Mouse (Mus musculus) MEL (cell line): ENCODE results near the gene Ddx6. TPM values are rescaled to one million over a fixed set of nuclear protein-coding genes. Genes with fewer than 3 reads are reported as not detected.

Experiments used
- DNase-seq: peaks from one replicate; pipeline ENCODE4 v3.0.0; 2011; ENCODE audit warnings: low read depth, low spot score
- H3K27ac ChIP-seq: 2 replicates; pipeline ENCODE4 v1.5.1; 2012; ENCODE audit warnings: low read depth, mild to moderate bottlenecking, control low read depth, low read length, moderate library complexity; ENCODE audit not compliant: control insufficient read depth
- H3K27me3 ChIP-seq, 2 experiments: fragments of 150-350 bp in 1 of 2; sonication (generic) in 1 of 2; 2 replicates each; pipeline ENCODE4 v1.6.1; 2012; ENCODE audit warnings: low read length in 2 of 2, mild to moderate bottlenecking in 2 of 2, improper control_type of control experiment in 1 of 2, moderate library complexity in 1 of 2; ENCODE audit not compliant: insufficient read depth in 2 of 2, control insufficient read depth in 1 of 2
- H3K36me3 ChIP-seq, 2 experiments: 2 replicates each; pipeline ENCODE4 v1.6.1; 2012 to 2014; ENCODE audit warnings: low read length in 2 of 2, improper control_type of control experiment in 1 of 2, inconsistent platforms in 1 of 2, mild to moderate bottlenecking in 1 of 2; ENCODE audit not compliant: insufficient read depth in 2 of 2, control insufficient read depth in 1 of 2
- H3K4me1 ChIP-seq, 2 experiments: fragments of 150-350 bp in 1 of 2; sonication (generic) in 1 of 2; 2 replicates each; pipeline ENCODE4 v1.6.1; 2012; ENCODE audit warnings: low read length in 2 of 2, improper control_type of control experiment in 1 of 2, mild to moderate bottlenecking in 1 of 2; ENCODE audit not compliant: insufficient read depth in 2 of 2, control insufficient read depth in 1 of 2
- H3K4me3 ChIP-seq, 2 experiments: fragments of 150-350 bp in 1 of 2; sonication (generic) in 1 of 2; 2 replicates each; pipeline ENCODE4 v1.5.1; 2012; ENCODE audit warnings: low read depth in 2 of 2, low read length in 2 of 2, mild to moderate bottlenecking in 2 of 2, moderate library complexity in 2 of 2, control low read depth in 1 of 2, improper control_type of control experiment in 1 of 2; ENCODE audit not compliant: control insufficient read depth in 1 of 2, insufficient read depth in 1 of 2
- H3K79me2 ChIP-seq: 2 replicates; pipeline ENCODE4 v1.6.1; 2012; ENCODE audit warnings: mild to moderate bottlenecking, low read length, moderate library complexity; ENCODE audit not compliant: control insufficient read depth, poor library complexity, insufficient read depth
- H3K9ac ChIP-seq: 2 replicates; pipeline ENCODE4 v1.6.1; 2012; ENCODE audit warnings: low read depth, mild to moderate bottlenecking, control low read depth, low read length, moderate library complexity; ENCODE audit not compliant: control insufficient read depth, poor library complexity, severe bottlenecking
- H3K9me3 ChIP-seq: fragments of 150-350 bp; sonication (generic); replicated peaks from 2 replicates; pipeline ENCODE4 v1.6.1; 2012; ENCODE audit warnings: mild to moderate bottlenecking, low read length, improper control_type of control experiment, moderate library complexity; ENCODE audit not compliant: insufficient read depth
- CHD2 ChIP-seq: IDR thresholded peaks from 2 replicates; pipeline ENCODE4 v1.6.1; 2011; ENCODE audit warnings: low read length, improper control_type of control experiment
- CTCF ChIP-seq, 3 experiments: IDR thresholded peaks in 2 of 3; conservative IDR thresholded peaks in 1 of 3; 2 replicates each; pipeline ENCODE4 v1.5.1; 2011 to 2012; ENCODE audit warnings: low read length in 3 of 3, low read depth in 2 of 3, mild to moderate bottlenecking in 2 of 3, improper control_type of control experiment in 1 of 3, inconsistent platforms in 1 of 3, mixed read lengths in 1 of 3, moderate library complexity in 1 of 3; ENCODE audit not compliant: control insufficient read depth in 1 of 3, insufficient read depth in 1 of 3, poor library complexity in 1 of 3, severe bottlenecking in 1 of 3
- E2F4 ChIP-seq: IDR thresholded peaks from 2 replicates; pipeline ENCODE4 v1.6.1; 2011; ENCODE audit warnings: low read depth, low read length, improper control_type of control experiment, borderline replicate concordance
- ELF1 ChIP-seq: IDR thresholded peaks from 2 replicates; pipeline ENCODE4 v1.6.1; 2014; ENCODE audit warnings: low read depth, mild to moderate bottlenecking, inconsistent platforms, low read length, improper control_type of control experiment, moderate library complexity
- ETS1 ChIP-seq: IDR thresholded peaks from 2 replicates; pipeline ENCODE4 v1.6.1; 2012; ENCODE audit warnings: low read depth, mild to moderate bottlenecking, inconsistent platforms, low read length, improper control_type of control experiment, moderate library complexity
- GABPA ChIP-seq: IDR thresholded peaks from 2 replicates; pipeline ENCODE4 v1.6.1; 2012; ENCODE audit warnings: low read depth, mild to moderate bottlenecking, inconsistent platforms, low read length, improper control_type of control experiment, moderate library complexity
- HCFC1 ChIP-seq: IDR thresholded peaks from 2 replicates; pipeline ENCODE4 v1.6.1; 2012; ENCODE audit warnings: low read depth, mild to moderate bottlenecking, inconsistent platforms, low read length, improper control_type of control experiment, moderate library complexity
- KAT2A ChIP-seq: conservative IDR thresholded peaks from 2 replicates; pipeline ENCODE4 v1.6.1; 2012; ENCODE audit warnings: low read depth, low read length, improper control_type of control experiment, inconsistent platforms
- MAX ChIP-seq: IDR thresholded peaks from 2 replicates; pipeline ENCODE4 v1.6.1; 2011; ENCODE audit warnings: low read length, improper control_type of control experiment
- MAZ ChIP-seq: IDR thresholded peaks from 2 replicates; pipeline ENCODE4 v1.6.1; 2012; ENCODE audit warnings: low read depth, mild to moderate bottlenecking, inconsistent platforms, low read length, improper control_type of control experiment
- MEF2A ChIP-seq: IDR thresholded peaks from 2 replicates; pipeline ENCODE4 v1.6.1; 2014; ENCODE audit warnings: low read depth, mild to moderate bottlenecking, inconsistent platforms, low read length, improper control_type of control experiment; ENCODE audit not compliant: poor library complexity, insufficient replicate concordance, severe bottlenecking; ENCODE audit errors: extremely low read depth
- MXI1 ChIP-seq: IDR thresholded peaks from 2 replicates; pipeline ENCODE4 v1.6.1; 2011; ENCODE audit warnings: mild to moderate bottlenecking, low read depth, low read length, improper control_type of control experiment
- MYC ChIP-seq: IDR thresholded peaks from 2 replicates; pipeline ENCODE4 v1.6.1; 2011; ENCODE audit warnings: low read depth, mild to moderate bottlenecking, low read length, improper control_type of control experiment, moderate library complexity
- NELFE ChIP-seq: IDR thresholded peaks from 2 replicates; pipeline ENCODE4 v1.6.1; 2011; ENCODE audit warnings: low read depth, low read length, improper control_type of control experiment
- NRF1 ChIP-seq: IDR thresholded peaks from 2 replicates; pipeline ENCODE4 v1.6.1; 2014; ENCODE audit warnings: low read depth, mild to moderate bottlenecking, inconsistent platforms, low read length, improper control_type of control experiment, moderate library complexity; ENCODE audit not compliant: poor library complexity, insufficient read depth, severe bottlenecking
- POLR2AphosphoS5 ChIP-seq: IDR thresholded peaks from 2 replicates; pipeline ENCODE4 v1.6.1; 2012; ENCODE audit warnings: low read depth, borderline replicate concordance, mild to moderate bottlenecking, inconsistent platforms, low read length, moderate library complexity, mixed read lengths
- RAD21 ChIP-seq: IDR thresholded peaks from 2 replicates; pipeline ENCODE4 v1.6.1; 2011; ENCODE audit warnings: mild to moderate bottlenecking, low read depth, low read length, improper control_type of control experiment
- TAL1 ChIP-seq: IDR thresholded peaks from 2 replicates; pipeline ENCODE4 v1.6.1; 2012; ENCODE audit warnings: mild to moderate bottlenecking, inconsistent platforms, low read length, moderate library complexity, mixed read lengths
- TBP ChIP-seq: IDR thresholded peaks from 2 replicates; pipeline ENCODE4 v1.8.0; 2011; ENCODE audit warnings: low read depth, low read length, improper control_type of control experiment
- ZMIZ1 ChIP-seq: IDR thresholded peaks from 2 replicates; pipeline ENCODE4 v1.6.1; 2012; ENCODE audit warnings: low read depth, mild to moderate bottlenecking, inconsistent platforms, low read length, improper control_type of control experiment, moderate library complexity
- polyA plus RNA-seq, 2 experiments: library from polyadenylated mRNA; stranded (reverse) in 1 of 2; unstranded in 1 of 2; fragments of >175 nt in 1 of 2; fragments of >200 nt in 1 of 2; gene quantifications; 2 replicates each; pipeline versions ENCODE4 v1.2.1 to v1.2.4; 2012; ENCODE audit warnings: low replicate concordance in 2 of 2, low read depth in 1 of 2; ENCODE audit not compliant: insufficient read length in 2 of 2, insufficient read depth in 1 of 2, missing spikeins in 1 of 2
- total RNA-seq: library from RNA; depleted of rRNA; stranded (reverse); fragments of 300-350 nt; gene quantifications from 2 replicates; pipeline ENCODE4 v1.2.3, GENCODE M21; 2012

The Ddx6 gene
- total and polyA plus RNA-seq, 3 experiments = 35.9 to 96.5 (median 41.9) TPM

DNA sequence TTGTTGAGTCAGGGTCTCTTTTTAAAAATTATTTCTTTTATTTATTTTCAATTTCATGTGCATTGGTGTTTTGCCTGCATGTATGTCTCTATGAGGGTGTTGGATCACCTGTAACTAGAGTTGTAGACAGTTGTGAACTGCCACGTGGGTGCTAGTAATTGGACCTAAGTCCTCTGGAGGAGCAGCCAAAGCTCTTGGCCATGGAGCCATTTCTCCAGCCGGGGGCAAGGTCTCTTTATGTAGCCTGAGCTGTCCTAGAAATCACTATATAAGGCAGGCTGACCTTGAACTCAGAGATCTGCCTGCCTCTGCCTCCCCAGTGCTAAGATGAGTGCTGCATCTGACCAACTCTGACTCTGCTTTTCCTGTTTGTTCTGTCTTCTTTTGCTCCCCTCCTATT, 39.5 kb downstream of the Ddx6 start:
- no peak for DNase-seq
- Histone ChIP-seq H3K4me3 (no peak overlapping the region), H3K9ac (no peak overlapping the region), H3K27me3 (no peaks in the 10 kb centered on the region), H3K4me1 (0 out of 4 replicates have a peak, but pooled peaks cover 0 to 3% of the 10 kb centered on the region in 2 experiments), H3K36me3 (no peaks in the 10 kb centered on the region), H3K27ac (no peak overlapping the region), H3K79me2 (no peaks in the 10 kb centered on the region), H3K9me3 (no peaks in the 10 kb centered on the region)
- TF ChIP-seq NRF1 (no peak), TAL1 (no peak), MEF2A (no peak), ELF1 (no peak), ETS1 (no peak), MAZ (no peak), NELFE (no peak), TBP (no peak)

DNA sequence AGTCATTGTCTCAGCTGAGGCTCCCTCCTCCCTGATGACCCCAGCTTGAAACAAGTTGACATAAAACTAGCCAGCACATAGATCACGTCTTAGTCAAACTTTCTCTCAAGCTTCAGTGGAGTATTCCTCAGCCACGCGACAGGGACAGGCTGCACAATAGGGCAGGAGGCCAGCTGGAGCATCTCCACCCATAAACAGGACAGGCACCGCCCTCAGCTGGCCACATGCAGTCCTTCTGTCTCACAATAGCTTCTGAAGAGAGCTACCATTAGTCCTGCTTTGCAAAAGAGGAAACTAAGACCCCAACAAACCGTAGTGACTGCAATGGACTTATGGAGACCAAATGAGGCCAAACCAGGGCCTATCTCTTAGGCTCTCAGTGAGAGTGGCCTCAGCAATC, 40.8 kb downstream of the Ddx6 start:
- no peak for DNase-seq

DNA sequence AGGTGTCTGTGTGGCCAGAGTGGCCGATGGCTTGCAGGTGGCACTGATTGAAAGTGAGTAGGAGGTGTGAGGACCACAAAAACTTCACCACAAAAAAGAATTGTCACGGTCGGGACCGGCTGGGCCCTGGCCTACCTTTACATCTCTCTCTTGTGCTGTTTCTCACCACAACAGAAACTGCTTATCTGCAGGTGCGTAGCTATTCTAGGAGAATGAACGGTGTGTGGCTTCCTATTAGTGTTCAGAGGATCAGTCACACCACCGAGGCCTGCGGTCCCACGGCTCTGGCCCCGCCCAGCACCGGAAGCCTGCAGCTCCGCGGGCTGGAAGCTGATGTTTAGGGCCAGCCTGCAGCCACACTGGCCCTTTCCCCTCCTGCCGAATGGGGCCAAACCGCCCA, 41.2 kb downstream of the Ddx6 start:
- Histone ChIP-seq H3K27ac (no peak overlapping the region), H3K79me2 (no peaks in the 10 kb centered on the region), H3K27me3 (no peaks in the 10 kb centered on the region), H3K9me3 (no peaks in the 10 kb centered on the region), H3K4me3 (peak overlapping the region; percentile 55 to 58), H3K36me3 (no peaks in the 10 kb centered on the region), H3K9ac (peak overlapping the region; percentile 63), H3K4me1 (0 out of 4 replicates have a peak, but pooled peaks cover 0 to 3% of the 10 kb centered on the region in 2 experiments)
- peak; percentile 53 for DNase-seq
- TF ChIP-seq HCFC1 (no peak), ETS1 (no peak), MYC (no peak), POLR2AphosphoS5 (no peak), MXI1 (no peak), NELFE (no peak), GABPA (no peak), NRF1 (no peak), CHD2 (no peak), CTCF (IDR thresholded peaks at IDR 0.05 in 2 of 3, conservative IDR thresholded peaks at IDR 0.05 in 1 of 3; ENCODE audit: control insufficient read depth in 1 of 3, insufficient read depth in 1 of 3, low read depth in 2 of 3, low read length in 3 of 3, poor library complexity in 1 of 3, severe bottlenecking in 1 of 3) (no peak), RAD21 (no peak), KAT2A (no peak), MAX (no peak), ZMIZ1 (no peak), E2F4 (no peak)

More for the DNA sequence above, 40.8 kb downstream of the Ddx6 start:
- Histone ChIP-seq H3K27me3 (no peaks in the 10 kb centered on the region), H3K4me3 (peak overlapping the region in 1 of 2 experiments; percentile 55; a peak in 2 of 4 replicates), H3K9ac (peak overlapping the region; percentile 11; the same call in 1 of the 2 replicates), H3K36me3 (no peaks in the 10 kb centered on the region), H3K9me3 (no peaks in the 10 kb centered on the region), H3K27ac (no peak overlapping the region), H3K79me2 (no peaks in the 10 kb centered on the region), H3K4me1 (0 out of 4 replicates have a peak, but pooled peaks cover 0 to 3% of the 10 kb centered on the region in 2 experiments)
- TF ChIP-seq POLR2AphosphoS5 = no peak
- TF ChIP-seq E2F4 = no peak
- no peak for TF ChIP-seq GABPA
- no peak for TF ChIP-seq NELFE
